Comparison of ENCODE assay signal across 25 mouse cellular contexts in the genomic region with DNA sequence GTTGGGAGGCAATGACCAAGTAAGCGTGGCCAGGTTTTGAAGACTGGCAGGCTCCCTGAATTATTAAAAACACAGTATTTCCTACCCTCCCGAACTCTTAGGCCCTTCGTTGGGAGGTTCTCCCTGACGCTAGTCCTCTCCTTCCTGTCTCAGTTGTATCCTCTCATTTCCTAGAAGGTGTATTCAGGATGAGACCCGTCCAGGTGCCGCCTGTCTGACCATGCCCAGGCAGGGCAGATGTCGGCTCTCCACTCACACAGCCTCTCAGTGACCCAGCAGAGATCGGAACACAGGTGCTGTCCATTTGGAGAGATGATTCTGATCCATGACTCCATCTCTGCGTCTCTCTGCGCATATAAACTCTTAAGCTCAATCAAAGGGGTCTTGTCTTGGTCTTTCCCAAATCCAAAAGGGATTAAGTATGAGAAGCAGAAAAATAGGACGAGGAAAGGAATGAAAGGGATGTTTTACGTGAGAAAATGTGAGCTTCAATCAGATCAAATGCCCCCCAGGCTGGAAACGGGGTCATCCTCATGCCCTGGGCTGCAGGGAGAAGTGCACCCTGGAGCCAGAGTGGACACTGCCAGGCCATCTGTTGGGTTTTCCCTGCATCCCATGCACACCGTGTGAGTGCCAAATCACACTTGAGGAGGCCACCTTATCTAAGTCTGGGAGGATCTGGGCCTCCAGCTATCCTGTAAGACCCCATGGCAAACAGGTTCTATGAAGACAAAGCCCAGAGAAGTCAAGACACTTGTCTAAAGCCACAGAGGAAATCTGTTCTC. TPM values are rescaled to one million over a fixed set of nuclear protein-coding genes. Genes with fewer than 3 reads are reported as not detected.
DNase-seq lines count a peak whose midpoint lies in the region; ATAC-seq lines count a peak whose summit lies in the region.
"Had no signal": no experiment of that assay in that cellular context is flagged by ENCODE, and none has a peak within 500 bp of the region (broad histone marks: within the 10 kb centered on the region; RNA-seq: fewer than 3 reads in every experiment).

No protein-coding gene starts in this region.

- ATAC-seq in cerebellum, adult (ENCODE audit: insufficient number of reproducible peaks, low FRiP score, low TSS enrichment) = no peak
- no peak for ATAC-seq in kidney, embryonic 16.5 days (ENCODE audit: low FRiP score, low TSS enrichment)
- ATAC-seq in forebrain, embryonic 16.5 days = no peak
- ATAC-seq: forebrain, embryonic 14.5 days; intestine, embryonic 16.5 days had no signal

- H3K9me3 ChIP-seq in kidney, embryonic 16.5 days (ENCODE audit: low read length) = no peaks in the 10 kb centered on the region
- H3K9me3 ChIP-seq in forebrain, embryonic 16.5 days (ENCODE audit: control insufficient read depth, low read length) = no peaks in the 10 kb centered on the region
- H3K9me3 ChIP-seq: embryonic facial prominence, embryonic 15.5 days; forebrain, embryonic 10.5 days; heart, embryonic 12.5 days; hindbrain, embryonic 15.5 days had no signal

- H3K36me3 ChIP-seq in kidney, embryonic 16.5 days (ENCODE audit: insufficient read depth, low read length) = no peaks in the 10 kb centered on the region
- no peaks in the 10 kb centered on the region for H3K36me3 ChIP-seq in forebrain, embryonic 16.5 days (ENCODE audit: control insufficient read depth, insufficient read depth)
- H3K36me3 ChIP-seq: embryonic facial prominence, embryonic 15.5 days; forebrain, embryonic 10.5 days; heart, embryonic 12.5 days; hindbrain, embryonic 15.5 days had no signal

- H3K4me3 ChIP-seq in kidney, embryonic 16.5 days (ENCODE audit: low read length) = no peak overlapping the region
- no peak overlapping the region for H3K4me3 ChIP-seq in forebrain, embryonic 16.5 days (replicated peaks; ENCODE audit: low read length)
- H3K4me3 ChIP-seq: embryonic facial prominence, embryonic 15.5 days; erythroblast, embryonic 14.5 days; forebrain, embryonic 10.5 days; heart, embryonic 12.5 days; hindbrain, embryonic 15.5 days had no signal

- WGBS in kidney, embryonic 16.5 days = 84% methylated on average over 14 of the region's 14 CpGs
- 84% methylated on average over 14 of the region's 14 CpGs for WGBS in forebrain, embryonic 16.5 days

- DNase-seq in cerebellum, adult 11-12 months = peak; percentile 82
- DNase-seq in brain, adult 2 months (ENCODE audit: low read depth, low spot score) = peak; percentile 91
- peak; percentile 71 for DNase-seq in cerebellum, adult 8-10 months
- peak; percentile 64 to 82 for DNase-seq in cerebellum, postnatal 14 days
- no peak for DNase-seq in gastrocnemius, adult 8-10 months (ENCODE audit: low spot score in 2 of 2)
- DNase-seq: adrenal gland, adult 2 months; adrenal gland, postnatal 25 days; embryo, embryonic 11 days; gastrocnemius, postnatal 25 days; heart, postnatal 36 days; kidney, adult 8-10 months had no signal

- no peaks in the 10 kb centered on the region for H3K27me3 ChIP-seq in kidney, embryonic 16.5 days (ENCODE audit: insufficient read depth, low read length)
- no peaks in the 10 kb centered on the region for H3K27me3 ChIP-seq in forebrain, embryonic 16.5 days (replicated peaks; ENCODE audit: control insufficient read depth, insufficient read depth, low read length)
- H3K27me3 ChIP-seq: hindbrain, embryonic 15.5 days had no signal

- no peak overlapping the region for H3K4me2 ChIP-seq in kidney, embryonic 16.5 days (replicated peaks; ENCODE audit: low read depth, low read length)
- no peak overlapping the region for H3K4me2 ChIP-seq in forebrain, embryonic 16.5 days (ENCODE audit: low read length)
- H3K4me2 ChIP-seq: embryonic facial prominence, embryonic 15.5 days; heart, embryonic 12.5 days; hindbrain, embryonic 15.5 days had no signal

- H3K9ac ChIP-seq in kidney, embryonic 16.5 days (replicated peaks; ENCODE audit: low read length) = no peak overlapping the region
- H3K9ac ChIP-seq in forebrain, embryonic 16.5 days (replicated peaks; ENCODE audit: low read depth, low read length) = no peak overlapping the region
- H3K9ac ChIP-seq: embryonic facial prominence, embryonic 15.5 days; heart, embryonic 12.5 days; hindbrain, embryonic 15.5 days had no signal

- no peaks in the 10 kb centered on the region for H3K4me1 ChIP-seq in kidney, embryonic 16.5 days (ENCODE audit: insufficient read depth, low read length)
- no peaks in the 10 kb centered on the region for H3K4me1 ChIP-seq in forebrain, embryonic 16.5 days (replicated peaks; ENCODE audit: control insufficient read depth, insufficient read depth, low read length)
- H3K4me1 ChIP-seq: embryonic facial prominence, embryonic 15.5 days; forebrain, embryonic 10.5 days; heart, embryonic 12.5 days; hindbrain, embryonic 15.5 days had no signal

- H3K27ac ChIP-seq in kidney, embryonic 16.5 days (ENCODE audit: low read length) = no peak overlapping the region
- no peak overlapping the region for H3K27ac ChIP-seq in forebrain, embryonic 16.5 days (ENCODE audit: low read length)
- H3K27ac ChIP-seq: embryonic facial prominence, embryonic 15.5 days; forebrain, embryonic 10.5 days; hindbrain, embryonic 15.5 days had no signal

RNA-seq across cellular contexts. Expression of a gene that starts 33.0 kb away (rescaled TPM):
- 4.8 and 5.0 TPM in 2 replicates for polyA plus RNA-seq in kidney, embryonic 16.5 days (2015; fragmentation: Nextera tagmentation; extraction: Ambion mirVana)
- polyA plus RNA-seq in forebrain, embryonic 16.5 days (2015; fragmentation: Nextera tagmentation; extraction: Ambion mirVana) = 2.2 and 2.4 TPM in 2 replicates
- total RNA-seq in gastrocnemius, adult 8-10 months (2022) = 1 to 10 TPM; 3.3 to 3.9 (median 3.5) TPM
- total RNA-seq: common myeloid progenitor, adult 5-6 weeks; granulocyte monocyte progenitor cell, adult 5-6 weeks; MEL had no signal
- polyA plus RNA-seq: C2C12; erythroblast, embryonic 14.5 days had no signal

Comparison
In these comparisons a context has a peak if more than half of its experiments do, and no peak if none do; other contexts are left out.
1. DNase-seq: peak in cerebellum, adult 11-12 months (single experiment), brain, adult 2 months (single experiment), cerebellum, adult 8-10 months (single experiment) and cerebellum, postnatal 14 days (2 of 2); none in gastrocnemius, adult 8-10 months (0 of 2).